Mouse (Mus musculus): Measurements from ENCODE around the gene Cdc42se1. TPM values are rescaled to one million over a fixed set of nuclear protein-coding genes. Genes with fewer than 3 reads are reported as not detected.
"Not testable (repeated sequence)": the region's sequence is repeated elsewhere in the genome, so short reads cannot be mapped to it uniquely, and the experiment has no call there.

Cdc42se1 gene
- polyA plus RNA-seq, 1 experiment from 2014 or later = 125 TPM

DNA sequence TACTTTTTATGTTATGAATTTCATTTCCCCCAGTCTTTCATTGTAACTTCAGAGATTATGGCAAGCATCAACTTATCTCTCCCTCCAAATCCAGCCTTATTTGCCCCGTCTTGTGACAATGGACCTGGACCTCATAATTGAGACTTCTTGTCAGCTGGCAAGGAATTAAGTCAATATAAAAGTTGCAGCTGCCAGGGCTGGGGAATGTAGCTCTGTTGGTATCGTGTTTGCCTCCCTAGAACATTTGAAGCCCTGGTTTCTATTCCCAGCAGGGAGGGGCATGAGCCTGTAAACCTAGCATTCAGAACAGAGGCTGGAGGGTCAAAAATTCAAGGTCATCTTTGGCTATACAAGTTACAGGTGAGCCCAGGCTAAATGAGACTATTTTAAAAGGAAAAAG, 32.8 kb upstream of the Cdc42se1 start:
- Histone ChIP-seq H3K4me1 (ENCODE audit: control insufficient read depth, insufficient read depth, low read length) (no peaks in the 10 kb centered on the region), H3K36me3 (ENCODE audit: control insufficient read depth, insufficient read depth, low read length) (peaks cover 56% of the 10 kb centered on the region), H3K4me2 (replicated peaks; ENCODE audit: low read depth, low read length) (no peak overlapping the region), H3K9ac (replicated peaks; ENCODE audit: low read depth, low read length) (no peak overlapping the region), H3K4me3 (ENCODE audit: low read depth, low read length) (no peak overlapping the region), H3K27me3 (ENCODE audit: control insufficient read depth, insufficient read depth, low read length) (no peaks in the 10 kb centered on the region), H3K27ac (ENCODE audit: low read length) (no peak overlapping the region), H3K9me3 (ENCODE audit: control insufficient read depth, low read depth, low read length) (no peaks in the 10 kb centered on the region)
- ATAC-seq (ENCODE audit: insufficient number of reproducible peaks, insufficient read depth, low FRiP score, low read depth) = no peak
- 81% methylated on average over 2 of the region's 2 CpGs for WGBS

DNA sequence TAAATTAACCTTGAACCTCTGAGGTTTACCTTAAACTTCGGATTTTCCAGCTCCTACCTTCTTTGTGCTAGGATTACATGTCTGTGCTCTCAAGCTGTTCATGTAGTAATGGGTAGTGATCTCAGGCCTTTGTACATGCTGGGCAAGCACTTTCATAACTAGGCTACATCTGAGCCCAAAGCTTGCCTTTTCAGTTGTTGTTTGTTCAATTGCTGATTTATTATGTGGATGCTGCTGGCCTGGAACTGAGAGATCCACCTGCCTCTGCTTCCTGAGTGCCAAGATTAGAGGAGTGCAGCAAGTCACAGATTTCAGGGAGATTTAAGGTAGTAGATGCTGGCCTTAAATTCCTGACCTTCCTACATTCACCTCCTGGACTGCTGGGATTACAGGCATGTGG, 29.4 kb upstream of the Cdc42se1 start:
- H3K9me3 ChIP-seq (ENCODE audit: control insufficient read depth, low read depth, low read length) = no peaks in the 10 kb centered on the region
- no peaks in the 10 kb centered on the region for H3K4me1 ChIP-seq (ENCODE audit: control insufficient read depth, insufficient read depth, low read length)
- no peak for ATAC-seq (ENCODE audit: insufficient number of reproducible peaks, insufficient read depth, low FRiP score, low read depth)
- no peaks in the 10 kb centered on the region for H3K27me3 ChIP-seq (ENCODE audit: control insufficient read depth, insufficient read depth, low read length)
- peaks cover 69% of the 10 kb centered on the region for H3K36me3 ChIP-seq (ENCODE audit: control insufficient read depth, insufficient read depth, low read length)
- no peak overlapping the region for H3K4me3 ChIP-seq (ENCODE audit: low read depth, low read length)
- H3K9ac ChIP-seq (replicated peaks; ENCODE audit: low read depth, low read length) = no peak overlapping the region
- no peak overlapping the region for H3K4me2 ChIP-seq (replicated peaks; ENCODE audit: low read depth, low read length)
- WGBS = 76% methylated on average over 1 of the region's 1 CpGs
- H3K27ac ChIP-seq (ENCODE audit: low read length) = no peak overlapping the region

DNA sequence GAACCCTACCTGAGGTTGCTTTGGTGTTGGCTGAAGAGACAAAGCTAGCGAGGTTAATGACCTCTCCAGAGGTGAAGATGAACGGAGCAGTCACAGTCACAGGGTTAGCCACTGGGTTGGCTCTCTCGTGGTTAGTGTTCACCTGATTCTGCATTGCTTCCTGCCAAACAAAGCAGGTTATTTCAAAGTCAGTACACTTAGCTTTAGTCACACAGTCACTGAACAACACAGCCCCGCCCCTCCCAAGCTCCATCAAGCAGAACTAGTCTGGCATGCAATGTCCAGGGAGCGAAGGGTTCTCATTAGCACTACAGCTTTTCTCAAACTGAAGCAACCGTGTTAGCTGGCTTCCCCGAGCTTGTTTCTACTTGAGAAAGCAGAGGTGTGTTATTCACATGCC, 28.4 kb upstream of the Cdc42se1 start:
- Histone ChIP-seq H3K36me3 (ENCODE audit: control insufficient read depth, insufficient read depth, low read length) (peaks cover 72% of the 10 kb centered on the region), H3K4me3 (ENCODE audit: low read depth, low read length) (no peak overlapping the region), H3K9ac (replicated peaks; ENCODE audit: low read depth, low read length) (no peak overlapping the region), H3K4me1 (ENCODE audit: control insufficient read depth, insufficient read depth, low read length) (no peaks in the 10 kb centered on the region), H3K27me3 (ENCODE audit: control insufficient read depth, insufficient read depth, low read length) (no peaks in the 10 kb centered on the region), H3K27ac (ENCODE audit: low read length) (no peak overlapping the region), H3K9me3 (ENCODE audit: control insufficient read depth, low read depth, low read length) (no peaks in the 10 kb centered on the region), H3K4me2 (replicated peaks; ENCODE audit: low read depth, low read length) (no peak overlapping the region)
- 89% methylated on average over 7 of the region's 7 CpGs for WGBS
- no peak for ATAC-seq (ENCODE audit: insufficient number of reproducible peaks, insufficient read depth, low FRiP score, low read depth)

DNA sequence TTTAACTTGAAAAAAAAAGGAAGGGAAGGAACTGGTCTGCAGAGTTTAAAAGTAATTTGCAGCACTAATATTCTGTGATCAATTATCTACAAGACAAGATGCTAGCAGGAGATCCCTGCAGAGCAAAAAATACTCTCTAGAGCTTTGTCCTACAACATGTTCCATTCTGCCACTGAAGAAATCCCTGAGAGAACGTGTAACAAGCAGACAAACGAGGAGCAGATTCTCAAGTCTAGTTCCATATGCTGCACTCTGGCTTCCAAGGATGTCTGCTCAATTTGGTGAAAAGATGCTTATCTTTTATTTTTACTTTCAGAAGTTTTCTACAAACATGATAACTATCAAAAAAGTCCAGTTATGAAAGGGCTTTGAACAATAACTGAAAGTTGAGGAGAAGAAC, 28.0 kb upstream of the Cdc42se1 start:
- Histone ChIP-seq H3K27ac (ENCODE audit: low read length) (no peak overlapping the region), H3K9ac (replicated peaks; ENCODE audit: low read depth, low read length) (no peak overlapping the region), H3K4me3 (ENCODE audit: low read depth, low read length) (no peak overlapping the region), H3K4me2 (replicated peaks; ENCODE audit: low read depth, low read length) (no peak overlapping the region), H3K27me3 (ENCODE audit: control insufficient read depth, insufficient read depth, low read length) (no peaks in the 10 kb centered on the region), H3K36me3 (ENCODE audit: control insufficient read depth, insufficient read depth, low read length) (peaks cover 73% of the 10 kb centered on the region), H3K4me1 (ENCODE audit: control insufficient read depth, insufficient read depth, low read length) (no peaks in the 10 kb centered on the region), H3K9me3 (ENCODE audit: control insufficient read depth, low read depth, low read length) (no peaks in the 10 kb centered on the region)
- ATAC-seq (ENCODE audit: insufficient number of reproducible peaks, insufficient read depth, low FRiP score, low read depth) = no peak
- 78% methylated on average over 2 of the region's 2 CpGs for WGBS

DNA sequence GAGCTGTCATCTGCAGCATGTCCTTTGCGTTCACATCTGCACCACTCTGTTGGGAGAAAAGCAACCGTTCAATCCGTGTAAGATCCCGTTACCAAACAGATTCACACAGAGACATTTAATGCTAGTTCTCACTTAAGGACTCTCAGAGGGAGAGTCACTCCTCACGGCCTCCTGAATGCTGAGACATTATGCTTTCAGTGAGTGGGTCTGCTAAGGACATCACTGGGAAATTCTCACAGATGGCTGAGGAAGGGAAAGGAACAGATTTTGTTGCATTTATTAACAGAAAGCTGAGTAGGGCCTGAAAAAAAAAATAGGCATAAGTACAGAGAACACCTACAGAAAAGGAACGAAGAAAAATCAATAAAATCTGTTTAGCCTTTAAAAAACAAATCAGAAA, 24.7 kb upstream of the Cdc42se1 start:
- whole genome bisulfite sequencing = 92% methylated on average over 6 of the region's 6 CpGs
- no peak overlapping the region for H3K4me3 ChIP-seq (ENCODE audit: low read depth, low read length)
- peaks cover 63% of the 10 kb centered on the region for H3K36me3 ChIP-seq (ENCODE audit: control insufficient read depth, insufficient read depth, low read length)
- no peaks in the 10 kb centered on the region for H3K9me3 ChIP-seq (ENCODE audit: control insufficient read depth, low read depth, low read length)
- H3K27ac ChIP-seq (ENCODE audit: low read length) = no peak overlapping the region
- H3K27me3 ChIP-seq (ENCODE audit: control insufficient read depth, insufficient read depth, low read length) = no peaks in the 10 kb centered on the region
- H3K4me2 ChIP-seq (replicated peaks; ENCODE audit: low read depth, low read length) = no peak overlapping the region
- H3K4me1 ChIP-seq (ENCODE audit: control insufficient read depth, insufficient read depth, low read length) = no peaks in the 10 kb centered on the region
- H3K9ac ChIP-seq (replicated peaks; ENCODE audit: low read depth, low read length) = no peak overlapping the region
- ATAC-seq (ENCODE audit: insufficient number of reproducible peaks, insufficient read depth, low FRiP score, low read depth) = no peak

DNA sequence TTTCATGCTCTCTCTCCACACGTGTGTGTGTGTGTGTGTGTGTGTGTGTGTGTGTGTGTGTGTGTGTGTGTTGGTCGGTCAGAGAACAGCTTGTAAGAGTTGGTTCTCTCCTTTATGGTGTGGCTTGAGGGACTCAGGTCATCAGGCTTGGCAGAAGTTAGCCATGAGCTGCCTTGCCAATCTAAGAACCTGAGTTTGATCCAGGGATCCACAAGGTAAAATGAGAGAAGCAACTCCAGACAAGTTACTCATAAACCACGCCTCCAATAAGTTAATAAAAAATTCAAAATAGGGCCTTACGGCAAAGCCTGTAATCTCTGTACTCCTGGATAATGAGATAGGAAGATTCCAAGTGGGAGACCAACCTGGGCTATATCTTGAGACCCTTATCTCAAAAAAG, 20.2 kb upstream of the Cdc42se1 start:
- Histone ChIP-seq H3K9ac (replicated peaks; ENCODE audit: low read depth, low read length) (no peak overlapping the region), H3K4me1 (ENCODE audit: control insufficient read depth, insufficient read depth, low read length) (no peaks in the 10 kb centered on the region), H3K27ac (ENCODE audit: low read length) (no peak overlapping the region), H3K36me3 (ENCODE audit: control insufficient read depth, insufficient read depth, low read length) (peaks cover 41% of the 10 kb centered on the region), H3K4me2 (replicated peaks; ENCODE audit: low read depth, low read length) (no peak overlapping the region), H3K27me3 (ENCODE audit: control insufficient read depth, insufficient read depth, low read length) (no peaks in the 10 kb centered on the region), H3K4me3 (ENCODE audit: low read depth, low read length) (no peak overlapping the region), H3K9me3 (ENCODE audit: control insufficient read depth, low read depth, low read length) (no peaks in the 10 kb centered on the region)
- ATAC-seq (ENCODE audit: insufficient number of reproducible peaks, insufficient read depth, low FRiP score, low read depth) = no peak
- WGBS = 80% methylated on average over 4 of the region's 4 CpGs

DNA sequence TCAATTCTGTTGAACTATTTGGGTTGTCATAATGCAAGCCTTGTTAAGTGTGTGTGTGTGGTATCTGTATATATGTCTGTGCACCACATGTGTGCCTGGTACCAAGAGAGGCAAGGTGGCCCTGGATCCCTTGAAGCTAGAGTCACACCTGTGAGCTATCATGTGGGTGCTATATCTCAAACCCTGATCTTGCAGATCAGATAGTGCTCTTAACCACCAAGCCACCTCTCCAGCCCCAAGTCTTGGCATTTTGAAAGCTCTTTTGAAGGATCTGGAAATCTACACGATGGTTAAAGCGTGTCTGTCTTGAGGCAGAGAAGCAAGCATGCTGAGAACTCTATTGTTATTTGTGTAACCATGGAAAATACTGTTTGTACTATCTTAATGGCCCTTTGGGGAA, 17.9 kb upstream of the Cdc42se1 start:
- Histone ChIP-seq H3K9ac (replicated peaks; ENCODE audit: low read depth, low read length) (no peak overlapping the region), H3K36me3 (ENCODE audit: control insufficient read depth, insufficient read depth, low read length) (peaks cover 21% of the 10 kb centered on the region), H3K27ac (ENCODE audit: low read length) (no peak overlapping the region), H3K9me3 (ENCODE audit: control insufficient read depth, low read depth, low read length) (no peaks in the 10 kb centered on the region), H3K27me3 (ENCODE audit: control insufficient read depth, insufficient read depth, low read length) (no peaks in the 10 kb centered on the region), H3K4me1 (ENCODE audit: control insufficient read depth, insufficient read depth, low read length) (no peaks in the 10 kb centered on the region), H3K4me3 (ENCODE audit: low read depth, low read length) (no peak overlapping the region), H3K4me2 (replicated peaks; ENCODE audit: low read depth, low read length) (no peak overlapping the region)
- no peak for ATAC-seq (ENCODE audit: insufficient number of reproducible peaks, insufficient read depth, low FRiP score, low read depth)
- 82% methylated on average over 2 of the region's 2 CpGs for WGBS

DNA sequence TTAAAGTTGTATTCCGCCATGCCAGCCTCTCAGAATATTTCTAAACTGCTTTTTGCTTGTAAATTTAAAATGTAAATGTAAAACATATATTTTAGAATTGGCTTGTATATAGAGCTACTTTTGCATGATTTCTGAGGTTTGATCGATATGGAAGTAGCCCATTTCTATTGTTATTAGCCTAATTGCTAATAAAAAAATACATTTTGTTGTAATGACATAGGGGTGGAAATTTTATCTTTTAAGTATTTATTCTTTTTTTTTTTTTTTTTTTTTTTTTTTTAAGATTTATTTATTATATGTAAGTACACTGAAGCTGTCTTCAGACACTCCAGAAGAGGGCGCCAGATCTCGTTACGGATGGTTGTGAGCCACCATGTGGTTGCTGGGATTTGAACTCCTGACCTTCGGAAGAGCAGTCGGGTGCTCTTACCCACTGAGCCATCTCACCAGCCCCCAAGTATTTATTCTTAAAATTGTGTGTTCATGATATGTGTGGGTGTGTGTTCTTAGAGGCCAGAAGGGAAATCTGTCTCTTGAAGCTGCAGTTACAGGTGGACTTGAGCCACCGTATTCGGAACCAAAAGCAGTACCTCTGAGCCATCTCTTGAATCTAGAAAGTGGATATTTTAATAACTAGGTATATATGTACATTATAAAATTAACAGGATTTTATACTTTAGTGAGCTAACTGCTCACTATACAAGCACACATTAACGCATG, 15.5 kb upstream of the Cdc42se1 start:
- 95% methylated on average over 7 of the region's 10 CpGs for WGBS
- not testable (repeated sequence) for H3K27ac ChIP-seq (ENCODE audit: low read length); H3K9me3 ChIP-seq (ENCODE audit: control insufficient read depth, low read depth, low read length); H3K4me3 ChIP-seq (ENCODE audit: low read depth, low read length); H3K4me2 ChIP-seq (replicated peaks; ENCODE audit: low read depth, low read length); H3K4me1 ChIP-seq (ENCODE audit: control insufficient read depth, insufficient read depth, low read length); H3K9ac ChIP-seq (replicated peaks; ENCODE audit: low read depth, low read length); ATAC-seq (ENCODE audit: insufficient number of reproducible peaks, insufficient read depth, low FRiP score, low read depth); H3K27me3 ChIP-seq (ENCODE audit: control insufficient read depth, insufficient read depth, low read length)
- H3K36me3 ChIP-seq (ENCODE audit: control insufficient read depth, insufficient read depth, low read length) = peaks cover 15% of the 10 kb centered on the region

DNA sequence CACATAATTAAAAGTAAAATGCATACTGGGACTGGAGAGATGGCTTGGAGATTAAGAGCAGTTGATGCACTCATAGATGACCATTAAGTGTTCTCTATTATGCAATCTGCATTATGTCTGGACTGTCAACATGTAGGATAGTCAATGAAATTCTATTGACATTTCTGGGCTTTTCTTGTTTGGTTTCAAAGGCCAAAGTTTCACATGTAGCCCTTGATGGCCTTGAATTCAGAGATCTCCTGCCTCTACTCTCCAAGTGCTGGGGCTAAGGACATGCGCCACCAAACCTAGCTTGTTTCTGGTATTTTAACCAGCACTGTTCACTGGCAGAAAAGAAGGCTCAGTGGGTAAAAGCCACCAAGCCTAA, 14.9 kb upstream of the Cdc42se1 start:
- H3K36me3 ChIP-seq (ENCODE audit: control insufficient read depth, insufficient read depth, low read length) = peaks cover 13% of the 10 kb centered on the region; the same call in 1 of the 2 replicates
- 94% methylated on average over 1 of the region's 1 CpGs for WGBS
- H3K9ac ChIP-seq (replicated peaks; ENCODE audit: low read depth, low read length) = no peak overlapping the region
- H3K27me3 ChIP-seq (ENCODE audit: control insufficient read depth, insufficient read depth, low read length) = no peaks in the 10 kb centered on the region
- no peak overlapping the region for H3K27ac ChIP-seq (ENCODE audit: low read length)
- H3K9me3 ChIP-seq (ENCODE audit: control insufficient read depth, low read depth, low read length) = no peaks in the 10 kb centered on the region
- H3K4me1 ChIP-seq (ENCODE audit: control insufficient read depth, insufficient read depth, low read length) = peaks cover 6% of the 10 kb centered on the region; the same call in 1 of the 2 replicates
- no peak for ATAC-seq (ENCODE audit: insufficient number of reproducible peaks, insufficient read depth, low FRiP score, low read depth)
- no peak overlapping the region for H3K4me3 ChIP-seq (ENCODE audit: low read depth, low read length)
- H3K4me2 ChIP-seq (replicated peaks; ENCODE audit: low read depth, low read length) = no peak overlapping the region
